Mouse (Mus musculus) liver, embryonic 11.5 days (tissue): ENCODE data around the gene Cfap298. TPM values are rescaled to one million over a fixed set of nuclear protein-coding genes. Genes with fewer than 3 reads are reported as not detected.

Experiments
- ATAC-seq: fragments of 200-750 bp; cut with Nextera tagmentation; replicated peaks from 2 replicates; pipeline ENCODE4 v1.8.0; 2017; ENCODE audit warnings: moderate number of reproducible peaks, mild to moderate bottlenecking, moderate TSS enrichment, moderate library complexity; ENCODE audit not compliant: low FRiP score
- DNase-seq: peaks from one replicate; pipeline ENCODE4 v3.0.0-alpha.2; 2017; ENCODE audit warnings: low spot score
- H3K27ac ChIP-seq: fragments of 300-500 bp; sonication (generic); 2 replicates; pipeline ENCODE4 v1.5.1; 2014; ENCODE audit warnings: mild to moderate bottlenecking, low read depth, low read length, control low read depth
- H3K27me3 ChIP-seq: fragments of 300-500 bp; sonication (generic); replicated peaks from 2 replicates; pipeline ENCODE4 v1.6.1; 2014; ENCODE audit warnings: low read length, mixed read lengths; ENCODE audit not compliant: control insufficient read depth, insufficient read depth
- H3K36me3 ChIP-seq: fragments of 300-500 bp; sonication (generic); 2 replicates; pipeline ENCODE4 v1.6.1; 2014; ENCODE audit warnings: mild to moderate bottlenecking, low read length, moderate library complexity, mixed read lengths; ENCODE audit not compliant: control insufficient read depth, insufficient read depth
- H3K4me1 ChIP-seq: fragments of 300-500 bp; sonication (generic); replicated peaks from 2 replicates; pipeline ENCODE4 v1.6.1; 2014; ENCODE audit warnings: low read length, mixed read lengths; ENCODE audit not compliant: control insufficient read depth, insufficient read depth
- H3K4me2 ChIP-seq: fragments of 300-500 bp; sonication (generic); 2 replicates; pipeline ENCODE4 v1.6.1; 2014; ENCODE audit warnings: mild to moderate bottlenecking, control low read depth, moderate library complexity
- H3K4me3 ChIP-seq: fragments of 300-500 bp; sonication (generic); 2 replicates; pipeline ENCODE4 v1.5.1; 2014; ENCODE audit warnings: low read depth, low read length, control low read depth
- H3K9ac ChIP-seq: fragments of 300-500 bp; sonication (generic); 2 replicates; pipeline ENCODE4 v1.6.1; 2014; ENCODE audit warnings: low read depth, low read length, control low read depth
- H3K9me3 ChIP-seq: fragments of 300-500 bp; sonication (generic); 2 replicates; pipeline ENCODE4 v1.6.1; 2016; ENCODE audit warnings: low read length, inconsistent platforms, mixed read lengths; ENCODE audit not compliant: control insufficient read depth
- WGBS: fragments of 180-500 bp; shearing (Covaris S2); extraction: QIAGEN DNeasy Blood & Tissue Kit; methylation state at CpG from one replicate; pipeline ENCODE4 v1.1.7; 2014; 5-methylcytosine and 5-hydroxymethylcytosine counted together
- polyA plus RNA-seq: library from polyadenylated mRNA; unstranded; fragments of >200 nt; fragmentation: Nextera tagmentation; extraction: Ambion mirVana; gene quantifications from 2 replicates; pipeline ENCODE4 v1.2.1, GENCODE M21; 2014

The Cfap298 gene
- polyA plus RNA-seq, 1 experiment from 2014 or later, result 72.1 TPM

- Histone ChIP-seq H3K9ac (no peak overlapping the region), H3K4me2 (no peak overlapping the region), H3K4me1 (no peaks in the 10 kb centered on the region), H3K27ac (no peak overlapping the region), H3K4me3 (no peak overlapping the region), H3K27me3 (no peaks in the 10 kb centered on the region), H3K36me3 (peaks cover 7% of the 10 kb centered on the region; the same call in 1 of the 2 replicates), H3K9me3 (no peaks in the 10 kb centered on the region)
- peak; percentile 44; the same call in 1 of the 2 replicates for ATAC-seq
- DNase-seq, result no peak
- 27% methylated on average over 5 of the region's 5 CpGs for WGBS
These were observed 9.5 kb downstream of the Cfap298 start for GRCm38 (mm10) chr16:90925461-90925860.

GRCm38 (mm10) chr16:90924606-90925370 lies 10.1 kb downstream of the Cfap298 start:
- H3K27ac ChIP-seq, result no peak overlapping the region
- H3K4me2 ChIP-seq, result no peak overlapping the region
- H3K36me3 ChIP-seq, result peaks cover 7% of the 10 kb centered on the region; the same call in 1 of the 2 replicates
- H3K9me3 ChIP-seq, result no peaks in the 10 kb centered on the region
- H3K4me3 ChIP-seq, result no peak overlapping the region
- 83% methylated on average over 13 of the region's 13 CpGs for WGBS
- DNase-seq (no peak), ATAC-seq (peak; percentile 37)
- H3K9ac ChIP-seq, result no peak overlapping the region
- H3K27me3 ChIP-seq, result no peaks in the 10 kb centered on the region
- no peaks in the 10 kb centered on the region for H3K4me1 ChIP-seq

GRCm38 (mm10) chr16:90921471-90922159 lies 13.3 kb downstream of the Cfap298 start:
- Histone ChIP-seq H3K36me3 (0 out of 2 replicates have a peak, but pooled peaks cover 3% of the 10 kb centered on the region), H3K4me1 (no peaks in the 10 kb centered on the region), H3K4me3 (no peak overlapping the region), H3K4me2 (no peak overlapping the region), H3K27ac (no peak overlapping the region), H3K27me3 (no peaks in the 10 kb centered on the region), H3K9me3 (no peaks in the 10 kb centered on the region), H3K9ac (no peak overlapping the region)
- WGBS, result 39% methylated on average over 10 of the region's 10 CpGs
- no peak for DNase-seq
- no peak for ATAC-seq

- H3K4me2 ChIP-seq, result no peak overlapping the region
- ATAC-seq (no peak), DNase-seq (no peak)
- H3K4me1 ChIP-seq, result no peaks in the 10 kb centered on the region
- H3K4me3 ChIP-seq, result no peak overlapping the region
- no peak overlapping the region for H3K9ac ChIP-seq
- H3K27me3 ChIP-seq, result no peaks in the 10 kb centered on the region; the same call in 1 of the 2 replicates
- 79% methylated on average over 8 of the region's 8 CpGs for WGBS
- no peaks in the 10 kb centered on the region for H3K36me3 ChIP-seq
- H3K9me3 ChIP-seq, result no peaks in the 10 kb centered on the region
- no peak overlapping the region for H3K27ac ChIP-seq
These were observed 17.8 kb downstream of the Cfap298 start for GRCm38 (mm10) chr16:90917156-90917555.

GRCm38 (mm10) chr16:90916040-90916481 lies 18.9 kb downstream of the Cfap298 start:
- Histone ChIP-seq H3K27me3 (no peaks in the 10 kb centered on the region; the same call in 1 of the 2 replicates), H3K27ac (no peak overlapping the region), H3K4me1 (no peaks in the 10 kb centered on the region), H3K4me2 (no peak overlapping the region), H3K36me3 (no peaks in the 10 kb centered on the region), H3K4me3 (no peak overlapping the region), H3K9me3 (no peaks in the 10 kb centered on the region), H3K9ac (no peak overlapping the region)
- DNase-seq (no peak), ATAC-seq (no peak)
- WGBS, result 29% methylated on average over 12 of the region's 12 CpGs

- Histone ChIP-seq H3K4me1 (no peaks in the 10 kb centered on the region), H3K9ac (no peak overlapping the region), H3K27ac (no peak overlapping the region), H3K36me3 (no peaks in the 10 kb centered on the region), H3K4me3 (no peak overlapping the region), H3K4me2 (no peak overlapping the region), H3K27me3 (peaks cover 3% of the 10 kb centered on the region; the same call in 1 of the 2 replicates), H3K9me3 (no peaks in the 10 kb centered on the region)
- 89% methylated on average over 13 of the region's 13 CpGs for WGBS
- no peak for DNase-seq
- ATAC-seq, result no peak
These were observed 23.1 kb downstream of the Cfap298 start for GRCm38 (mm10) chr16:90911766-90912165.

GRCm38 (mm10) chr16:90910855-90911533 lies 23.9 kb downstream of the Cfap298 start:
- WGBS, result 61% methylated on average over 17 of the region's 17 CpGs
- Histone ChIP-seq H3K9ac (no peak overlapping the region), H3K27me3 (0 out of 2 replicates have a peak, but pooled peaks cover 3% of the 10 kb centered on the region), H3K4me3 (no peak overlapping the region), H3K36me3 (no peaks in the 10 kb centered on the region), H3K4me2 (no peak overlapping the region), H3K9me3 (no peaks in the 10 kb centered on the region), H3K27ac (no peak overlapping the region), H3K4me1 (no peaks in the 10 kb centered on the region)
- no peak for ATAC-seq
- DNase-seq, result no peak

- no peak overlapping the region for H3K9ac ChIP-seq
- WGBS, result 59% methylated on average over 7 of the region's 7 CpGs
- H3K4me3 ChIP-seq, result no peak overlapping the region
- no peaks in the 10 kb centered on the region for H3K9me3 ChIP-seq
- no peaks in the 10 kb centered on the region for H3K4me1 ChIP-seq
- DNase-seq, result no peak
- 0 out of 2 replicates have a peak, but pooled peaks cover 3% of the 10 kb centered on the region for H3K27me3 ChIP-seq
- H3K27ac ChIP-seq, result no peak overlapping the region
- no peaks in the 10 kb centered on the region for H3K36me3 ChIP-seq
- no peak for ATAC-seq
- H3K4me2 ChIP-seq, result no peak overlapping the region
These were observed 27.7 kb downstream of the Cfap298 start for GRCm38 (mm10) chr16:90907250-90907649.
